Mouse (Mus musculus): ENCODE measurements around the gene Olfr47. TPM values are rescaled to one million over a fixed set of nuclear protein-coding genes. Genes with fewer than 3 reads are reported as not detected.

The Olfr47 gene
- polyA plus RNA-seq, 1 experiment from 2014 or later = not detected

DNA sequence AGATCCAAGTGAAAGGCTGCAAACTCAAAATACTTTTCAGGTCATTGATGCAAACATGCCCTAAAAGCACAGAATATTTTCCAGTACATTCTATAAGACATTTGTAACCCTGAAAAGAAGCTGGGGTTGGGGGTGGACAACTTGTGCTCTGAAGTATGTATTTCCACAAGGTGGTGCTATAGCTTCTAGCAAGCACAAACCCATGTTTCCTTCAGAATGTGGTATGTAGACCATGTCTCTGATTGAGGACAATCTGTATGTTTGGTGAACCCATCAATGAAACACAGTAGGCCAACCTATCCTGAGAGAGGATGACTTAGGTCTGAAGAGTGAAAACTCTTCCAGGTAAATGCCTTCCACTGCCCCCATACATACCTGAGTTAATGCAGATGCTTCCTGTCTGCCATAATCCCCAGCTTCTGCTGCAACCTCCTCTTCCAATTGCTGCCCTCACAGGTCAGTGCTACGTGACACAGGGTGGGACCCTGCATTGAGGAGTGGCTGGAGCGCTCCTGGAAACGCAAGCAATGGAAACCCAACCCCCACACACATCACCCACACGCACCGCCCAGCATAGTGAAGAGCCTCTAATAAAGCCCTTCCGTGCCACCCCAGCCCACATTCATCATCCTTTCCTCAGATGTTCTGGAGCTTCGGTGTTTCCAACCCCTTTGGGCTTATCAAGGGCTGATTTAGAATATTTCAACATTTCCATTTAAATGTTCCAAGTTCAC is 23.0 kb downstream of the Olfr47 start:
- H3K4me3 ChIP-seq (ENCODE audit: low read length) = no peak overlapping the region
- H3K9ac ChIP-seq (ENCODE audit: low read length) = no peak overlapping the region
- H3K36me3 ChIP-seq (ENCODE audit: control insufficient read depth, insufficient read depth, low read length) = no peaks in the 10 kb centered on the region
- peaks cover 3% of the 10 kb centered on the region; the same call in 1 of the 2 replicates for H3K4me1 ChIP-seq (replicated peaks; ENCODE audit: control insufficient read depth, insufficient read depth, low read length)
- 64% methylated on average over 7 of the region's 7 CpGs for WGBS
- ATAC-seq (ENCODE audit: low read depth) = peak; percentile 69
- H3K27me3 ChIP-seq (ENCODE audit: control insufficient read depth, insufficient read depth, low read depth, low read length) = no peaks in the 10 kb centered on the region
- no peaks in the 10 kb centered on the region for H3K9me3 ChIP-seq (ENCODE audit: control insufficient read depth, low read length)
- H3K4me2 ChIP-seq (ENCODE audit: low read depth, low read length) = no peak overlapping the region
- no peak overlapping the region for H3K27ac ChIP-seq (ENCODE audit: low read length)

DNA sequence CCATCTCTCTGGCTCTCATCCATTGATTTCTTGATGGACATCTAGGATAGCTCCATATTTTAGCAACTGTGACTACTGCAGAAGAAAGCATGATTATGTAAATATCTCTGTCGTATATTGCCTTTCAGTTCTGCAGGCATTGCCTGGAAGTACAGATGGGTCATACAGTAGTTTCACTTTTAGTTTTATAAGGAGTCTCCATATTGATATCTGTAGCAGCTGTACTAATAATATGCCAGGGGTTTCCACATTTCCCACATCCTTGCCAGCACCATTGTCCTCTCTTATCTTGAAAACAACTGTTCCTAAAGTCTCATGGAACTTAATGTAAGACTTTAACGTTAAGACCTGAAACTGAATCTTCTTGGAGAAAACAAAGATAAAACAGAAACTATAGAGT is 29.4 kb downstream of the Olfr47 start:
- Histone ChIP-seq H3K9me3 (ENCODE audit: control insufficient read depth, low read length) (no peaks in the 10 kb centered on the region), H3K27ac (ENCODE audit: low read length) (no peak overlapping the region), H3K36me3 (ENCODE audit: control insufficient read depth, insufficient read depth, low read length) (0 out of 2 replicates have a peak, but pooled peaks cover 2% of the 10 kb centered on the region), H3K4me1 (replicated peaks; ENCODE audit: control insufficient read depth, insufficient read depth, low read length) (peaks cover 2% of the 10 kb centered on the region; the same call in 1 of the 2 replicates), H3K4me2 (ENCODE audit: low read depth, low read length) (no peak overlapping the region), H3K27me3 (ENCODE audit: control insufficient read depth, insufficient read depth, low read depth, low read length) (no peaks in the 10 kb centered on the region), H3K9ac (ENCODE audit: low read length) (no peak overlapping the region), H3K4me3 (ENCODE audit: low read length) (no peak overlapping the region)
- ATAC-seq (ENCODE audit: low read depth) = no peak
- whole genome bisulfite sequencing = 55% methylated on average over 2 of the region's 2 CpGs

DNA sequence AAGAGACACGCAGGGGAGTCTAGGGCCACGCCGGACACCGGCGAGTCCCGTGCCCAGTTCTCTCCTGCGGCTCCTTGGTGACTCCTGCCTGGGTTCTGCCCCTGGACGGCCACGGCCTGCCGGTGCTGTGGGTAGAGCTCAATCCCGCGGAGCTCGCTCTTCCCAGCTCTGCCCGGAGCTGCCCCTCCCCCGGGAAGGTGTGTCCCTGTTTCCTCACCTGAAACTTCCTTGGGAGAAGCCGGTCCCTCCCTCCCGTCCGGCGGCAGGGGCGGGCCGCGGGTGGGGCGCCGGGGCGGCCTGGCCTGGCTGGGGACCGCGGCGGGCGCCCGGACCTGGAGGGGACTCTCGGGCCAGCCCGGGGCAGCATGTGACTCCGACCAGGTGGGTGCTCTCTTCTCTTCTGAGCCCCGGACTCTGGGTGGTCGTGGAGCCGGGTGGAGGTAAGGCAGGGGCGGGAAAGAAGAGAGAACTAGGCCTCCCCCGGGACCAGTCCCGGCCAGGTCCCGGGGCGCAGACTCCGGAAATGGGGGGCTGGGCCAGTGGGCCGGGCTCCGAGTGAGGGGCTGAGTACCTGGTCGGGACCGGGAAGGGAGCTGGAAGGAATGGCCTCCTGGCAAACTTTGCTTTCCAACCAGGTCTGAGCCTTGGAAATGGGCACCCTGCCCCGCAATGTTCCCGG is 34.2 kb downstream of the Olfr47 start, which contains the start of gene Arhgef5:
TSS of gene Arhgef5 (plus strand) at position 220 of the 679 bp plus-strand sequence.
- Histone ChIP-seq H3K27me3 (ENCODE audit: control insufficient read depth, insufficient read depth, low read depth, low read length) (no peaks in the 10 kb centered on the region), H3K36me3 (ENCODE audit: control insufficient read depth, insufficient read depth, low read length) (0 out of 2 replicates have a peak, but pooled peaks cover 2% of the 10 kb centered on the region), H3K4me3 (ENCODE audit: low read length) (peak within 1 kb of the TSS; percentile 82), H3K4me2 (ENCODE audit: low read depth, low read length) (peak within 1 kb of the TSS; percentile 81), H3K9me3 (ENCODE audit: control insufficient read depth, low read length) (no peaks in the 10 kb centered on the region), H3K27ac (ENCODE audit: low read length) (peak within 1 kb of the TSS; percentile 93), H3K9ac (ENCODE audit: low read length) (peak within 1 kb of the TSS; percentile 95), H3K4me1 (replicated peaks; ENCODE audit: control insufficient read depth, insufficient read depth, low read length) (peaks cover 14% of the 10 kb centered on the region)
- under 1% methylated on average over 42 of the region's 48 CpGs for WGBS
- peak; percentile 88 for ATAC-seq (ENCODE audit: low read depth)

DNA sequence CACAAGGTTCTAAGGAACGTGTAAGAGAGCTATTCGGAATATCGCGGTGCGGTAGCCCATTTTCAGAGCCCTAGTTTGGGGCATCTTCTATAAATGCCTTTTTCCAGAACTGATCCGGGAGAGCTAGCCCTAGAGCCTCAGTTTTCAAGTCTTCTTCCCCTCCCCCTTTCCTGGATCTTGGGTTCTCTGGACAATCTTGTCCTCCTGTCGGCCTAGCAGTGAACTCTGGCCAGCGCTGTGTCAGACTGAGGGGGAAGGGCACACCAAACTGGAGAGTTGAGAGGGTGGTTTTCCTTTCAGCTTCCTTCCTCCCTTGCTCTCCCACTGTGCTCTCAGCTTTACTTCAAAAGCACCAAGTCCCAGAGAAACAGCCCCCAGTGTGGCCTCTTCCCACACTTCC is 35.0 kb downstream of the Olfr47 start:
- peak overlapping the region; percentile 93 for H3K27ac ChIP-seq (ENCODE audit: low read length)
- 0 out of 2 replicates have a peak, but pooled peaks cover 2% of the 10 kb centered on the region for H3K36me3 ChIP-seq (ENCODE audit: control insufficient read depth, insufficient read depth, low read length)
- whole genome bisulfite sequencing = under 1% methylated on average over 8 of the region's 8 CpGs
- no peaks in the 10 kb centered on the region for H3K9me3 ChIP-seq (ENCODE audit: control insufficient read depth, low read length)
- H3K4me1 ChIP-seq (replicated peaks; ENCODE audit: control insufficient read depth, insufficient read depth, low read length) = peaks cover 14% of the 10 kb centered on the region
- peak overlapping the region; percentile 95 for H3K9ac ChIP-seq (ENCODE audit: low read length)
- H3K4me2 ChIP-seq (ENCODE audit: low read depth, low read length) = peak overlapping the region; percentile 81
- H3K4me3 ChIP-seq (ENCODE audit: low read length) = peak overlapping the region; percentile 82
- H3K27me3 ChIP-seq (ENCODE audit: control insufficient read depth, insufficient read depth, low read depth, low read length) = no peaks in the 10 kb centered on the region
- peak; percentile 77 for ATAC-seq (ENCODE audit: low read depth)

DNA sequence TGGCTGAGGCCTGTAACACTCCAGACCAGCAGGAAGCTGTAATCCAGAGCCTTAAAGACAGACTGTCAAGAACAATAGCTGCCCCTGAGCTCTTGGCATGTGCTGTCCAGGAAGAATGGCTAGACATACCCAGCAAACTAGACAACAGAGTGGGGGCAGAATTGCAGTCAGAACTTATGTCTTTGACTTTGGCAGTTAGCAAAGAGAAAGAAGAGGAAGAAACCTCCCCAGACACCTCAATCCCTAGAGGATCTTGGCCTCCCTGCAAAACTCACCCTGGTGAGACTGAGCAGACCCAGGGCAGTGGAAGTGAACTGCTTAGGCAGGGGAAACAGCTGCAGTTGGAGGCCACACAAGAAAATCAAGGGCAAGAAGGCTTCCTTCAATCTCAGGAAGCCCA is 41.3 kb downstream of the Olfr47 start:
- Histone ChIP-seq H3K27ac (ENCODE audit: low read length) (peak overlapping the region; percentile 71), H3K27me3 (ENCODE audit: control insufficient read depth, insufficient read depth, low read depth, low read length) (no peaks in the 10 kb centered on the region), H3K4me3 (ENCODE audit: low read length) (no peak overlapping the region), H3K9ac (ENCODE audit: low read length) (no peak overlapping the region), H3K4me2 (ENCODE audit: low read depth, low read length) (no peak overlapping the region), H3K4me1 (replicated peaks; ENCODE audit: control insufficient read depth, insufficient read depth, low read length) (peaks cover 6% of the 10 kb centered on the region; the same call in 1 of the 2 replicates), H3K9me3 (ENCODE audit: control insufficient read depth, low read length) (no peaks in the 10 kb centered on the region), H3K36me3 (ENCODE audit: control insufficient read depth, insufficient read depth, low read length) (peaks cover 19% of the 10 kb centered on the region)
- peak; percentile 86 for ATAC-seq (ENCODE audit: low read depth)

DNA sequence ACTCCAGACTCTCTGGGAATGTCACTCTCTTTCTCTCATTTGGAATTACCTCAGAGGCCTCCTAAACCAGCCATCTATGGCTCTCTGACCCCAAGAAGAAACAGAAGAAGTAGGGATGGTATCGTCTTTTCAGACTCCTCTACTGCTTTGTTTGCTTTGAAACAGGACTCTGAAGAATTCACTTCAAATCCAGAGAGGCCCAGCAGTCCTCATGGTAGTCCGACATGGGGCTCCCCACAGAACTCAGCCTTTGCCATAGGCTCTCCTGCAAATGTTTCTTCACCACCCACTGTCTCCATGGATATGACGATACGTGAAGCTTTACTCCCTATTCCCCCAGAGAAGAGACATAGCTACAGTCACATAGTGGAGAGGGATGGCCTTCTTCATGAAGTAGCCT is 42.8 kb downstream of the Olfr47 start:
- H3K4me3 ChIP-seq (ENCODE audit: low read length) = no peak overlapping the region
- H3K9ac ChIP-seq (ENCODE audit: low read length) = no peak overlapping the region
- H3K27ac ChIP-seq (ENCODE audit: low read length) = no peak overlapping the region
- no peak overlapping the region for H3K4me2 ChIP-seq (ENCODE audit: low read depth, low read length)
- 73% methylated on average over 4 of the region's 4 CpGs for WGBS
- no peaks in the 10 kb centered on the region for H3K9me3 ChIP-seq (ENCODE audit: control insufficient read depth, low read length)
- no peaks in the 10 kb centered on the region for H3K27me3 ChIP-seq (ENCODE audit: control insufficient read depth, insufficient read depth, low read depth, low read length)
- peaks cover 19% of the 10 kb centered on the region for H3K36me3 ChIP-seq (ENCODE audit: control insufficient read depth, insufficient read depth, low read length)
- peaks cover 3% of the 10 kb centered on the region; the same call in 1 of the 2 replicates for H3K4me1 ChIP-seq (replicated peaks; ENCODE audit: control insufficient read depth, insufficient read depth, low read length)
- ATAC-seq (ENCODE audit: low read depth) = no peak

DNA sequence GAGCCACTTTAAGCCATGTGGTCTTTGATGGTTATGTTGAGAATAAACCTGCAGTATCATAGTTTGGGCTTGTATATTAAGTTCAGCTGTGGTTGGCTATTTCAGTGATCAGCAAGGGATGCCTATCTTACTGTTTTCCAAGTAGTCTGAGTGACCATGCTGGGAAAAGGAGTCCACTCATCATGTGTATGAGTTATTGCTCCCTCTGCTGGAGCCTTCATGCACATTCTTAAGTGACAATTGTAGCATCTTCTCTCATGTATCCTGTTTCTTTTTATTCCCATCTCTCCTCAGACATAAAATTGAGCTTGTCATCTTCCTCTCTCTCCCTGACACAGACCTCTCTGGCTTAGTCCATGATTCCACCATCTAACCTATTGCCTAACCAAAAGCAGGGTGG is 46.9 kb downstream of the Olfr47 start:
- no peaks in the 10 kb centered on the region for H3K9me3 ChIP-seq (ENCODE audit: control insufficient read depth, low read length)
- H3K9ac ChIP-seq (ENCODE audit: low read length) = no peak overlapping the region
- no peak overlapping the region for H3K4me2 ChIP-seq (ENCODE audit: low read depth, low read length)
- ATAC-seq (ENCODE audit: low read depth) = no peak; the same call in 1 of the 2 replicates
- peaks cover 48% of the 10 kb centered on the region for H3K36me3 ChIP-seq (ENCODE audit: control insufficient read depth, insufficient read depth, low read length)
- H3K4me1 ChIP-seq (replicated peaks; ENCODE audit: control insufficient read depth, insufficient read depth, low read length) = no peaks in the 10 kb centered on the region
- no peak overlapping the region for H3K27ac ChIP-seq (ENCODE audit: low read length)
- H3K27me3 ChIP-seq (ENCODE audit: control insufficient read depth, insufficient read depth, low read depth, low read length) = no peaks in the 10 kb centered on the region
- H3K4me3 ChIP-seq (ENCODE audit: low read length) = no peak overlapping the region

DNA sequence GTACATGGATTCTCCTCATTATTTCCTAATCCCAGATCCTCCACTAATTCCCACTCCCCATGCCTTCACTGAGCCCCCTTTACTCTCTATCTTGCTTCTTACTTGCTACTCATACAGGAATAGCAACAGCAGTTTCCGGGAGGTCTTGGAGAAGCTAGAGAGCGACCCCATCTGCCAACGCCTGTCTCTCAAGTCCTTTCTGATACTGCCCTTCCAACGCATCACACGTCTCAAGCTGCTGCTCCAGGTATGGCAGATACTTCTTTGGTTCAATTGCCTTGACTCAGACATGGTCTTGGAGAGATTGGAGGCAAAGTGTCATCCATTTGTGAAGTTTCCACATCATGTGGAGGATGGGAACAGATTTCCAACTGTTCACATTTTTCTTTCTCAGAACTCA is 49.2 kb downstream of the Olfr47 start:
- Histone ChIP-seq H3K4me3 (ENCODE audit: low read length) (no peak overlapping the region), H3K27me3 (ENCODE audit: control insufficient read depth, insufficient read depth, low read depth, low read length) (no peaks in the 10 kb centered on the region), H3K27ac (ENCODE audit: low read length) (no peak overlapping the region), H3K9ac (ENCODE audit: low read length) (no peak overlapping the region), H3K9me3 (ENCODE audit: control insufficient read depth, low read length) (no peaks in the 10 kb centered on the region), H3K4me2 (ENCODE audit: low read depth, low read length) (no peak overlapping the region), H3K4me1 (replicated peaks; ENCODE audit: control insufficient read depth, insufficient read depth, low read length) (no peaks in the 10 kb centered on the region), H3K36me3 (ENCODE audit: control insufficient read depth, insufficient read depth, low read length) (peaks cover 49% of the 10 kb centered on the region)
- 90% methylated on average over 5 of the region's 5 CpGs for WGBS
- no peak for ATAC-seq (ENCODE audit: low read depth)
